Mouse (Mus musculus) CH12.LX (cell line): ENCODE data around the gene Tgfb2.

Source experiments
- BHLHE40 ChIP-seq: IDR thresholded peaks from 2 replicates; pipeline ENCODE4 v1.6.1; 2011; ENCODE audit warnings: mild to moderate bottlenecking, low read depth, low read length, improper control_type of control experiment
- CHD2 ChIP-seq: IDR thresholded peaks from 2 replicates; pipeline ENCODE4 v1.6.1; 2011; ENCODE audit warnings: low read length, improper control_type of control experiment
- CTCF ChIP-seq, 2 experiments: IDR thresholded peaks in 1 of 2; conservative IDR thresholded peaks in 1 of 2; 2 replicates each; pipeline ENCODE4 v1.5.1; 2011 to 2012; ENCODE audit warnings: low read depth in 2 of 2, low read length in 2 of 2, improper control_type of control experiment in 1 of 2, inconsistent platforms in 1 of 2, mild to moderate bottlenecking in 1 of 2, moderate library complexity in 1 of 2
- E2F4 ChIP-seq: IDR thresholded peaks from 2 replicates; pipeline ENCODE4 v1.6.1; 2011; ENCODE audit warnings: low read depth, low read length, improper control_type of control experiment; ENCODE audit not compliant: insufficient replicate concordance
- MEF2A ChIP-seq: IDR thresholded peaks from 2 replicates; pipeline ENCODE4 v1.6.1; 2014; ENCODE audit warnings: low read depth, mild to moderate bottlenecking, inconsistent platforms, low read length, improper control_type of control experiment, borderline replicate concordance
- MYC ChIP-seq: IDR thresholded peaks from 2 replicates; pipeline ENCODE4 v1.6.1; 2011; ENCODE audit warnings: low read depth, mild to moderate bottlenecking, improper control_type of control experiment, low read length
- POLR2A ChIP-seq: IDR thresholded peaks from 2 replicates; pipeline ENCODE4 v1.6.1; 2011; ENCODE audit warnings: low read depth, mild to moderate bottlenecking, improper control_type of control experiment, low read length
- POLR2AphosphoS2 ChIP-seq: IDR thresholded peaks from 2 replicates; pipeline ENCODE4 v1.6.1; 2011; ENCODE audit warnings: low read depth, low read length, improper control_type of control experiment
- USF1 ChIP-seq: IDR thresholded peaks from 2 replicates; pipeline ENCODE4 v1.6.1; 2014; ENCODE audit warnings: low read depth, mild to moderate bottlenecking, inconsistent platforms, low read length, improper control_type of control experiment

- TF ChIP-seq MEF2A = no peak
- no peak for TF ChIP-seq POLR2A
- TF ChIP-seq POLR2AphosphoS2 = no peak
- TF ChIP-seq CHD2 = no peak
- TF ChIP-seq USF1 = no peak
- TF ChIP-seq E2F4 = no peak
- TF ChIP-seq CTCF (conservative IDR thresholded peaks at IDR 0.05 in 1 of 2, IDR thresholded peaks at IDR 0.05 in 1 of 2; ENCODE audit: low read depth in 2 of 2, low read length in 2 of 2) = peak; percentile 55 to 64
- no peak for TF ChIP-seq MYC
- TF ChIP-seq BHLHE40 = no peak
Measured at GRCm38 (mm10) chr1:186698583-186699338, 7.0 kb downstream of the Tgfb2 start.
